Mouse (Mus musculus): ENCODE results near the gene Adamts20.
"Not testable (repeated sequence)": the region's sequence is repeated elsewhere in the genome, so short reads cannot be mapped to it uniquely, and the experiment has no call there.

Gene Adamts20

GRCm38 (mm10) chr15:94444437-94445136 lies 20.6 kb downstream of the Adamts20 start:
- DNase-seq (ENCODE audit: low read depth, low spot score), result no peak

DNA sequence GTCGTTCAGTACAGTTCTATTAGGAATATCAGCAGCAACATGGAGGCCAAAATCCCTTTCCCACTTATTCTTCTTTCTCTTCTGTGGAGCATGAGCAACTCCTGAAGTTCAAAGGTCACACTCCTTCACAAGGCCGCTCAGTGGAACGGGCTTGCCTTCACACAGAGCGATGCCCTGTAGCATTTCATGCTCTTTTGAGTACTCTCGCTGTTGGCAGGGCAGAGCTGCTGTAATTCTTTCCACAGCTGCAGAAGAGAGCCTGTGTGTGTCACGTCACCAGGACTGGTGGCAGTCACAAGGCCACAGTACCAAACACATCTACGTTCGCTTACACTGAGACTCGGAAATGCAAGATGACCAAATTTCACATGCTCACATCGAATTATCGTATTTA lies 21.2 kb downstream of the Adamts20 start:
- no peak for DNase-seq (ENCODE audit: low read depth, low spot score)

- no peak for DNase-seq (ENCODE audit: low read depth, low spot score)
These were observed 22.2 kb downstream of the Adamts20 start for GRCm38 (mm10) chr15:94443025-94443424.

DNA sequence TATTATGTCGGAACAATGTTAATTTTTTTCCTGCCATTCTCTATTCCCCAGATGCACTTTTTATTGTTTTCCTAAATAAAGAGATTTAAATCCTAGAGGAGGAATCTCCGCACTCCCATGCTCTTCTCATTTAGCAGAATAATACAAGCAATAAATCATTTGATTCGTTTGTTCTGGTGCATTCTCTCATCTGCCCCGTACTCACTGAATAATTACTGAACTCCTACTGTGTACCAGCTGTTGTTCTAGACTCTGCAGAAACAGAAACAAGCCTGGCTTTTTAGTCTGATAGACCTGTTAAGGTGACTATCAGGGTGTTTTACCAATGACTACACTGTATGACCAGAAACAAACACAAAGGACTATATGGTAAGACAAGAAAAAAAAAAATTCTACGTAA lies 29.7 kb downstream of the Adamts20 start:
- no peak for DNase-seq (ENCODE audit: low read depth, low spot score)

DNA sequence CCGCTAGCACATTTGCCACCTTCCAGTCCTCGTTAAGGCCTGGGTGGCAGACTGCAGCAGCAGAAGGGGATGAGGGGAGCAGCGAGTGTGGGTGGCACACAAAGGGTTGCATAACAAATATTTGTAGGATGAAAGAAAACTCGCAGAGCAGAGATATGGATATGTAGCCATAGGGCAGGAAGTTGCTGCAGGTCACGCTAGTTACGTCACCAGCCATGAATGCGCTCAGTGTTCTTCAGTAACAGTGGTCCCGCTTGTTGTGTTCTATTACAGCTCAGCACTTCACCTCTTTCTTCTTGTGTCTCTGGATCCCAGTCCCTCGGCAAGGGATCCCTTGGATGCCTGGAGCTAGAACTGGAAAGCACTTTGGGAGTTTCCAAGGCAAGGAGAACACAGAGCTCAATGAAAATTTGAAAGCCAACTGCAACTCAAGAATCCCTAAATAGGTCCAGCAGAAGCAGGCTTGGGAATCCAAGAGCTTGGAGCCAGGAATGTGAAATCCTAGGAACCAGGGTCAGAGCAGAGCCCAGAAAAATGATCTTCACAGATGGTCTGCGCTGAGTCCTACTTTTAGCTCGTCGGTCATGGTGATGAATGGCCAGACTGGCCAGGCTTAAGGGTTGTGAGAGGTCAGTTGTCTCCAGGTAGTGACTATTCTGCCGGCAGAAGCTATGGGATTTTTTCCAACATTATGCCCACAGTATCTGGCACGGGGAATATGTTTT lies 34.4 kb downstream of the Adamts20 start:
- no peak for DNase-seq (ENCODE audit: low read depth, low spot score)

DNA sequence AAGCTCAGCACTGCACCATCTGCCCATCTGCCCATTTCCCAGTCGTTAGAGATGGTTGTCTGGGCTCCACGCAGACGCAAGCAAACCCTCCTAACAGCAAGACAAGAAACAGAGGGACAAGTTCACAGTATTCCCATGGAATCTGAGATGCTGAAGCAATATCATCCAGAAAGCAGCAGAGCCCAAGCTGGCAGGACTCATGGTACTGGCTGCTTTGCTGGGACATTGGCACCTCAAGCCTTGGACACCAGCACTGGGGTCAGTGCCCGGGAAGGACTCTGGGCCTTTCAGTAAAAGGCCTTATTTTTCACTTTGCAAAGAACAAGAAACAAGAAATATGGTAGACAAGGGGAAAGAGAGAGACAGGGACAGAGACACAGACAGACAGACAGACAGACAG lies 36.5 kb downstream of the Adamts20 start:
- DNase-seq (ENCODE audit: low read depth, low spot score), result no peak

DNA sequence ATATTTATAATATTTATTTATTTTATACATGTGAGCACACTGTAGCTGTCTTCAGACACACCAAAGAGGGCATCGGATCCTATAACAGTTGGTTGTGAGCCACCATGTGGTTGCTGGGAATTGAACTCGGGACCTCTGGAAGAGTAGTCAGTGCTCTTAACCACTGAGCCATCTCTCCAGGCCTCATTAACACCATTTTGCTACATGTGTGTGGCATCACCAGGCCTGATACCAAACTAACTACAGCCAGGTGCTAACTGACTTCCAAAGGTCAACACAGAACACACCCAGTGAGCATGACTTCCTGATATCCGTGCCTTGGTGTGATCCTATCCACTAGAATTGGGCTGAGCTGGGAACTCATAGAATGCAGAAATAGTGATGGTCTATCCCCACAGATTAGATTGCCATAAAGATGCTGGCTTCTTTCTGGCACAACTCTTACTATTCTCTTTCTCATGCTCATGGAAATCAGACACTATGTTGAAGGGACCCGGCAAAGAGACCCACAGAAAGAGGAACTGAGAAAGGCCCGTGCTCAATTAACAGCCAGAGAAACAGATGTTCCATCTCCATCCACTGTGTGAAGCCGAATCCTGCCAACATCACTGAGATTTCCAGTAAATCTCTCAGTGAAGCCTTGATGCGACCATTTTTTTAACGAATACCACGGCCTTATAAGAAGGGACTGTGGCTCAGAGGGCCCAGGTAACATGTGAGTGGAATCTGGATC lies 37.6 kb downstream of the Adamts20 start:
- no peak for DNase-seq (ENCODE audit: low read depth, low spot score)

GRCm38 (mm10) chr15:94420526-94420925 lies 44.7 kb downstream of the Adamts20 start:
- DNase-seq (ENCODE audit: low read depth, low spot score), result no peak

- DNase-seq (ENCODE audit: low read depth, low spot score), result no peak
These were observed 46.1 kb downstream of the Adamts20 start for GRCm38 (mm10) chr15:94419167-94419566.

- no peak for DNase-seq (ENCODE audit: low read depth, low spot score)
These were observed 46.8 kb downstream of the Adamts20 start for GRCm38 (mm10) chr15:94418427-94418826.

DNA sequence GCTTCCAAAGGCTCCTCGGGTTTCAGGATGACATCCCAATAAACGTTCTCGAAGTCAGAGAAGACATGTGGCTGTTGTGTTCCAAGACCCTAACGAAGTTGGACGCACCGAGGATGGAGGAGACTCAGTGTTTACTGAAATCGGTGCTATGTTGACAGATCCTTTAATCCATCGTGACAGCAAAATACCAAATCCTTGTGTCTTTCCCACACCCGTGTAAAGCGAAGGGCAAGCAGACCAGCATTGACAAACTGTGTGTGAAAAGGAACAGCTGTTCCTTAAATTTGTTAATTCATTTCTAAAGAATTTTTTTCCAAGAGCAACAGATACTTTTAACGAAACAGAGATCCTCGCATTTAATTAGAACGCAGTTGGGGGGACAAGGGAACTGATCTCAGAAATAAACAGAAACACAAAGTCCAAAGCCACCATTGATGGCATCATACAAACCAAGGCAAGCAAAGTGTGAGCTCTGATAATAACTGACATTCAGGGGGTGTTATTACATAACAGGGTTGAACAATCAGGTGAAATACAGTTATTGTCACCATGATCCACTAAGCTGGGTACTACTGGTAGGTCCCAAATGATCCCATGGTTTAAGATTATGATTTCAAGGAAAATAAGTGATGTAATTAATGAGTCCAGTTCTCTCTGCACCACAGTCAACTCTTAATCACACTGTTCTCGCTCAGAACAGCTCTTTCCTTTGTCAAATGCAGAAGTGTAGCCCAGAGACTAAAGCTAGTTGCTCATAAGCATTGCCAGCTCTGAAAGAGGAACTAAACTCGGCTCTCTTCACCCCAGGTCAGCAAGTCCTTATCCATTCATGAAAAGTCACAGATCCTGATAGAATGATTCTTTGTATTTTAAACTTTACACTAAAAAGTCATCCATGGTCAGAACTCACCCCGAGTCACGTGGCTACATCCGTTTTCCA lies 47.7 kb downstream of the Adamts20 start:
- DNase-seq (ENCODE audit: low read depth, low spot score), result no peak

GRCm38 (mm10) chr15:94409832-94410231 lies 55.4 kb downstream of the Adamts20 start:
- no peak for DNase-seq (ENCODE audit: low read depth, low spot score)

DNA sequence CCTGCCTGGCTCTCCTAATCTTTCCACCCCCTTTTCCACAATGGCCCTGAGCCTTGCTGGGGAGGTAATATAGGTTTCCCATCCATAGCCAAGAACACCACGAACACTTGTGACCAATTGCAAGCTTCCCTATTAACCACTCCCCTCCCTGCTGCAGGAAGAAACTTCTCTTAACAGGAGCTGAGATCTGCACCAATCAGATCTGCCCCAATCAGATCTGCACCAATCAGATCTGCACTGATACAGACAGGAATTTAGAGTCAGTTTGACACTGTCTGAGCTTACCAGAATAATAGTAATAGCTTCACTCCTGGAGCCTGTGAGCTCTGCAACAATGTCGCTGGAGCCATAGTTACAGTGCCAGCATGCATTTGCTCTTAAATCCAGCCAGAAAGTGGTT lies 58.9 kb downstream of the Adamts20 start:
- no peak for DNase-seq (ENCODE audit: low read depth, low spot score)

DNA sequence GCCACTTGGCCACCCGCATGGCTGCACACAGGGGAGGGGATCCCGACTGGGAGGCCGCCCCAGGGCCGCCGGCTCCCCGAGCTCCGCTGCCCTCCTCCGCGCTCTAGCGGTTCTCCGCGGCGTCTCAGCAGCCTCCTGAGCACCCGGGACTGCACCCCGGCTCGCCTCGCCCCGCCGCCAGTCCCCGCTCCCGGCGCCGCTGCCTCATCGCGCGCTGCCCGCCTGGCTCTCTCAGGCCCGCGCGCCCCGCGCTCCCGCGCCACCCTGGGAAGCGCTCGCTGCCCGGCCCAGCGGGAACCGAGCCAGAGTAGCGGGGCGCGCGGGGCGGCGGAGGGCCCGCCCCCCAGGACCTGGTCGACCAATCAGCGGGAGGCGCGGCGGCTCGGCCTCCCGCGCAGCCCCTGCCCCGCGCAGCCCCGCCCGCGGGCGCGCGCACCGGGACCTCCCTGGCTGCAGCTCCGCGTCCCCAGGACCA lies 61.1 kb downstream of the Adamts20 start:
- no peak for DNase-seq (ENCODE audit: low read depth, low spot score)

DNA sequence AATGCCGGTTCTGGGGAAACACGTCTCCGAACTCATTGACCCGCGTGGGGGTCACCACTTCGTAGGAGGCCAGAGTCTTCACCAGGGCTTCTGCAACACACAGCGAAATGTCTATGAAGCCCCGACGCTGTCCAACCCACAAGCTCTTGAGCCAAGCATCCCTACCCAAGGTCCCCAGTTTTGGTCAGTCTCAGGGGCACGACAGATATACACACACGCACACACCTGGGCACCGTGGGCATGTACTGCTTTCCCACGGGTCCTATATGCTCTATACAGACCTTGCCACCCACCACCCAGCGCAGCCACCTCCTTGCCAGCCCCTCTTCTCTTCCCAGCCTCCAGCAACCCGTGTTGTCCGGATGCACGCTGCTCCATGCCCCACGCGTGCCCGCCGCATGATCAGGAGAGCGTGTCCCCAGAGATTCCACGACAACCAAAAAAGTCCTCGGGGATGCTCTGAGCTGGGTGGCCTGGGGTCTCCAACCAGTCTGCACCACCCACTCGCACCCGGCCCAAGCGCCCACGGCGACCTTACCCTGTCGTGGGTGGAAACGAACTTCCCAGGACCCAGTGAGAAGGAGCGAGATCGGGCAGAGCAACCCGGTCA lies 61.7 kb downstream of the Adamts20 start:
- no peak for DNase-seq (ENCODE audit: low read depth, low spot score)

DNA sequence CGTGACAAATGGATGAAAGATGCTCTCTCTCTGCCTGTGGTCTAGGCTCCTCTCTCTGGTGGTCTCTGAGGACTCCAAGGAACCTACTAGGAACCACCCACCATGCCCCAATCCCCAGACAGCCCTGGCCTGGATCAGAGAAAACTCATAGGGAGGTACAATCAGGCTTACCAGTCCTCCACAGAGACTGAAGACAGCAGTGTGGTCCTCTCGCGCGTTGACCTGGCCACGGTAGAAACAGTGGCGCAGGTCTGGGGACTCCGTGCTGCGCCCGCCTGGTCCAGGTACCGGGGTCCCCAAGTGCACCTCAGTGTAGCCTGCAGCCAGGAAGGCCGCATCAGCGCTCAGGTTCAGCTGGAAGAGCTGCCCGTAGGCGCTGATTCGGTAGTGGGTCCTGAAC lies 62.2 kb downstream of the Adamts20 start:
- no peak for DNase-seq (ENCODE audit: low read depth, low spot score)

GRCm38 (mm10) chr15:94392737-94393136 lies 72.5 kb downstream of the Adamts20 start:
- DNase-seq (ENCODE audit: low read depth, low spot score), result no peak

DNA sequence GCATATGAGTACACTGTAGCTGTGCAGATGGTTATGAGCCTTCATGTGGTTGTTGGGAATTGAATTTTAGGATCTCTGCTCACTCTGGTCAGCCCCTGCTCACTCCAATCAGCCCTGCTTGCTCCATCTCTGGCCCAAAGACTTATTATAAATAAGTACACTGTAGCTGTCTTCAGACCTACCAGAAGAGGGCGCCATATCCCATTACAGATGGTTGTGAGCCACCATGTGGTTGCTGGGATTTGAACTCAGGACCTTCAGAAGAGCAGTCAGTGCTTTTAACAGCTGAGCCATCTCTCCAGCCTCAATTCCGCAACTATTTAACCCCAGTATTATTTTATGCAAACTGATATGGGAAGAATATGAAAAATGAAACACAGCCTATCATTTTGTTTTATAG lies 75.1 kb downstream of the Adamts20 start:
- DNase-seq (ENCODE audit: low read depth, low spot score), result not testable (repeated sequence)

- DNase-seq (ENCODE audit: low read depth, low spot score), result no peak
These were observed 85.8 kb downstream of the Adamts20 start for GRCm38 (mm10) chr15:94379425-94379824.

GRCm38 (mm10) chr15:94372548-94372947 lies 92.7 kb downstream of the Adamts20 start:
- DNase-seq (ENCODE audit: low read depth, low spot score), result no peak

DNA sequence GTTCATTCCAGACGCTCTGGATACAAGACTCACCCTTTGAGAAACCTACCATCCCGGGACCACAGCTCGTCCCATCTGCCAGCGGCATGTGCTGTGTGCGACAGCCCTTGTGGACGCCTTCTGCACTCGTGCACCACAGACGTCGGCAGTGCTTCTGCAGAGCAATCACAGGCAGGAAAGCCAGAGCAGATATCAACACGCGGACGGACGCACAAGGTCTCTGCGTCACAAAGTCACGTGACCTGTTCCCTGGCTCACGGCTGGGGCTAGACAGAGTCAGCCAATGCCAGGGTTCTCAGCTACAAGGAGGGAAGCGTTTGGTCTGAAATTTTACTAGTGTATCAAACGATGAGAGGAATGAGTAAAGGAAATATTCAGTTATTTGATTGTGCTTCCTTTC lies 116.2 kb downstream of the Adamts20 start:
- no peak for DNase-seq (ENCODE audit: low read depth, low spot score)
